Mouse (Mus musculus) spleen, adult 2 months (tissue): ENCODE data around the gene Chchd10. TPM values are rescaled to one million over a fixed set of nuclear protein-coding genes. Genes with fewer than 3 reads are reported as not detected.
A peak's percentile ranks its signal among the peaks of the same experiment; 100 is the strongest.

ENCODE experiments used
- DNase-seq, 2 experiments: peaks; one replicate each; pipeline versions ENCODE4 v3.0.0 to v3.0.0-alpha.2; 2012 to 2021; ENCODE audit warnings: low spot score in 2 of 2, low read depth in 1 of 2
- H3K27ac ChIP-seq: fragments of 200-500 bp; 2 replicates; pipeline ENCODE4 v1.5.1; 2012; ENCODE audit warnings: low read length, inconsistent platforms; ENCODE audit not compliant: insufficient read depth
- H3K27me3 ChIP-seq: fragments of 200-500 bp; 2 replicates; pipeline ENCODE4 v1.6.1; 2012; ENCODE audit warnings: mild to moderate bottlenecking, moderate library complexity, low read length, inconsistent platforms; ENCODE audit not compliant: control insufficient read depth, insufficient read depth
- H3K36me3 ChIP-seq: fragments of 200-500 bp; 2 replicates; pipeline ENCODE4 v1.6.1; 2012; ENCODE audit warnings: mild to moderate bottlenecking, low read length, inconsistent platforms; ENCODE audit not compliant: control insufficient read depth, insufficient read depth
- H3K4me1 ChIP-seq: fragments of 200-500 bp; 2 replicates; pipeline ENCODE4 v1.6.1; 2011; ENCODE audit warnings: inconsistent platforms; ENCODE audit not compliant: control insufficient read depth, insufficient read depth, insufficient read length
- H3K4me3 ChIP-seq: fragments of 200-500 bp; 2 replicates; pipeline ENCODE4 v1.5.1; 2011; ENCODE audit warnings: mild to moderate bottlenecking, inconsistent platforms; ENCODE audit not compliant: insufficient read depth, insufficient read length; ENCODE audit errors: extremely low read depth
- CTCF ChIP-seq: fragments of 200-500 bp; IDR thresholded peaks from 2 replicates; pipeline ENCODE4 v1.5.1; 2011; ENCODE audit warnings: mild to moderate bottlenecking, inconsistent platforms; ENCODE audit not compliant: insufficient read depth, insufficient read length, insufficient replicate concordance; ENCODE audit errors: extremely low read depth
- POLR2A ChIP-seq: fragments of 200-500 bp; IDR thresholded peaks from 2 replicates; pipeline ENCODE4 v1.6.1; 2011; ENCODE audit warnings: low read depth, low read length, inconsistent platforms
- WGBS: fragments of 180-500 bp; shearing (Covaris S2); methylation state at CpG from one replicate; pipeline ENCODE4 v1.1.7; 2018; 5-methylcytosine and 5-hydroxymethylcytosine counted together
- polyA plus RNA-seq: library from polyadenylated mRNA; depleted of rRNA; stranded (reverse); fragments of >200 nt; gene quantifications from 2 replicates; pipeline ENCODE4 v1.2.3, GENCODE M21; 2012

Gene Chchd10
- polyA plus RNA-seq, 1 experiment, result 86.8 TPM

- DNase-seq, result peak; percentile 60 to 75
- WGBS, result 45% methylated on average over 22 of the region's 22 CpGs
- TF ChIP-seq CTCF (no peak), POLR2A (no peak)
- Histone ChIP-seq H3K27ac (peak overlapping the region; percentile 81), H3K27me3 (no peaks in the 10 kb centered on the region), H3K4me3 (peak overlapping the region; percentile 48), H3K4me1 (peaks cover 6% of the 10 kb centered on the region; the same call in 1 of the 2 replicates), H3K36me3 (no peaks in the 10 kb centered on the region)
Observed at GRCm38 (mm10) chr10:75949053-75950045, 16.4 kb downstream of the Chchd10 start.

- TF ChIP-seq POLR2A (no peak), CTCF (no peak)
- Histone ChIP-seq H3K36me3 (no peaks in the 10 kb centered on the region), H3K4me3 (peak overlapping the region; percentile 48), H3K27ac (peak overlapping the region; percentile 58), H3K4me1 (peaks cover 8% of the 10 kb centered on the region; the same call in 1 of the 2 replicates), H3K27me3 (no peaks in the 10 kb centered on the region)
- 8% methylated on average over 23 of the region's 23 CpGs for WGBS
- peak in 1 of 2 experiments; percentile 55 for DNase-seq
Observed at GRCm38 (mm10) chr10:75950791-75951210, 17.9 kb downstream of the Chchd10 start.

- TF ChIP-seq POLR2A (no peak), CTCF (peak; percentile 13; the same call in 1 of the 2 replicates)
- WGBS, result 2% methylated on average over 13 of the region's 13 CpGs
- Histone ChIP-seq H3K4me1 (peaks cover 8% of the 10 kb centered on the region; the same call in 1 of the 2 replicates), H3K27me3 (no peaks in the 10 kb centered on the region), H3K27ac (peak overlapping the region; percentile 1; the same call in 1 of the 2 replicates), H3K36me3 (no peaks in the 10 kb centered on the region), H3K4me3 (peak overlapping the region; percentile 48; the same call in 1 of the 2 replicates)
- peak in 1 of 2 experiments; percentile 61 for DNase-seq
Observed at GRCm38 (mm10) chr10:75951424-75952050, 18.6 kb downstream of the Chchd10 start.

GRCm38 (mm10) chr10:75954381-75954811, 21.5 kb downstream of the Chchd10 start, which contains the start of gene Gm5134:
Gene Gm5134 (plus strand): TSS chr10:75954514.
- H3K27me3 ChIP-seq, result no peaks in the 10 kb centered on the region
- DNase-seq, result peak in 1 of 2 experiments; percentile 16
- 26% methylated on average over 20 of the region's 20 CpGs for WGBS
- H3K36me3 ChIP-seq, result no peaks in the 10 kb centered on the region
- TF ChIP-seq POLR2A (no peak), CTCF (no peak)
- peak within 1 kb of the TSS; percentile 58 for H3K4me3 ChIP-seq
- peaks cover 3% of the 10 kb centered on the region; the same call in 1 of the 2 replicates for H3K4me1 ChIP-seq
- no peak within 1 kb of the TSS for H3K27ac ChIP-seq

DNA sequence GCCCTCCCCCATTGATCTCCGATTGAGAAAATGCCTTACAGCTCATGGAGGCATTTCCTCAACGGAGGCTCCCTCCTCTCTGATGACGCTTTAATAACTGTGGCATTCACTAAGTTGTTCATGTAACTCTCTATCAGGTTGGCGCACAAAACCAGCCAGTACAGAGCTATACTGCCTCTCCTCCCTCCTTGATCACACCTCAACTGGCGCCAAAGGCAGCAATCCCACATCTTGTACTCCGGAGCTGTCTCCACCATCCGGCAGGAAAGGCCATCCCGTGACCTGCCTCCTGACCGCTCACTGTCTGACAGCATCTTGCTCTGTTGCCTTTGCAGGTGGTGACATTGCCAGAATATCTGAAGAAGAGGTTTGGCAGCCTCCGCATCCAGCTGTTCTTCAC, 40.9 kb downstream of the Chchd10 start:
- H3K4me3 ChIP-seq, result no peak overlapping the region
- no peaks in the 10 kb centered on the region for H3K27me3 ChIP-seq
- DNase-seq, result no peak
- 93% methylated on average over 10 of the region's 10 CpGs for WGBS
- H3K36me3 ChIP-seq, result no peaks in the 10 kb centered on the region
- no peak overlapping the region for H3K27ac ChIP-seq
- TF ChIP-seq CTCF (no peak), POLR2A (no peak)
- H3K4me1 ChIP-seq, result peaks cover 7% of the 10 kb centered on the region

- Histone ChIP-seq H3K4me3 (no peak overlapping the region), H3K27me3 (no peaks in the 10 kb centered on the region), H3K36me3 (no peaks in the 10 kb centered on the region), H3K4me1 (peaks cover 7% of the 10 kb centered on the region), H3K27ac (no peak overlapping the region)
- 65% methylated on average over 5 of the region's 5 CpGs for WGBS
- DNase-seq, result peak in 1 of 2 experiments; percentile 14
- no peak; the same call in 1 of the 2 replicates for TF ChIP-seq CTCF
- TF ChIP-seq POLR2A, result no peak
Observed at GRCm38 (mm10) chr10:75975216-75975615, 42.3 kb downstream of the Chchd10 start.
